Mouse (Mus musculus) adrenal gland (tissue): ENCODE measurements at regions not wholly inside any gene's neighbourhood (a gene's known extent, or its start where the extent isn't known, plus 50 kb on each side); places are given as distances from the start of the nearest gene placed in this dataset.

Experiments
- intact Hi-C: fragments of 180-260 bp; cut with DNase I; formaldehyde crosslinking; loops from one replicate; pipeline ENCODE4 v1.15.1; 2025

DNA sequence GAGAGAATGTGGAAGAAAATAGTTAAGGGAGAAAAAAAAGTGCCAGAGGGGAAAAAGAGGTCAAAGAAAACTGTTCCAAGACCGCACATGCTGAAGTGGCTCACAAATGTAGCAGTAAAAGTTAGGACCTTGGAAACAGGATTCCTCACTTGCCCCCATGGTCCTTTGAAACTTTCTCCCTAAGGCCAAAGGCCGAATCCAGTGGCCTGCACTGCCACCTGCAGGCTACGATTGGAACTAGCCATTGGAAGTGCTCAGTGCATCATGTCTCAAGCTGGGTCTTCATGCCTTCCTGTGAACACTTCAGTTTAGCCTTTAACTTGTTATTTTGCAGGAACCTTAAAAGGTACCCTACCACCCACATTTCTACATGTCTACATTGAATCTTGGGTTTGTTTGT lies 56.3 kb upstream of the Mctp2 start:
- intact Hi-C loops, result loop anchor here (5.0 kb wide), 1 partner anchor 120 kb away; no protein-coding TSS in a partner anchor

DNA sequence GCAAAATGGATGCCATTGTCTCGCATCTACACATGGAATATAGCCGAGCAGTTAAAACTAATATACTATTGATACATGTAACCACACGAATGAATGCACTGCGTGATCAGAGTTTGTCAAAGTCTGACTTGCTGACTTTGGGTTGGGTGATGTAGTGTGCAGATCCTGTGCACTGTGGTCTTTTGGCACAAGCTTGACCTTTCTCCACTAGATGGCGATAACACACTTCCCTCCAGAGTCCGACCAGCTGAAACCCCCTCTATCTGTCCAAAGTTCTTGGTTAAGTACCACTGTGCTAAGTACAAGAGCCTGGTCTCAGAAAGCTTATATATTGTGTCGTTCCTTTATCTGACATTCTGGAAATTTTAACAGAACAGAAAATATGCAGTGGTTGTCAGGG lies 84.9 kb upstream of the Mctp2 start:
- intact Hi-C loops, result no loop called here

DNA sequence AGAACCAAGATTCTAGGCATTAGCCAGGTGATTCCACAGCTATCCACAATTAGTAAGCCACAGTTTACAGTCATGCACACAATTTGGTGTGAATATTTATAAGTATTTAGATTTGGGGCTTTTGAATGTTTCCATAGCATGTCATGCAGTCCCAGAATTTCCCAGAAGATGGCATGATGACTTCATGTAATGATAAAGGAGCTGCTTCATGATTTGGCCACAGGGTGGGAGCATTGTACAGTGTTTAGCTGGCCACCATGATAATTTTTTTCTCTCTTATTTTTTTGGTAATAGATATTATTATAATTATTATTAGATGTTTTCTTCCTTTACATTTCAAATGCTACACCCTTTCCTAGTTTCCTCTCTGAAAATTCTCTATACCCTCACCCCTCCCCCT lies 93.6 kb upstream of the Mctp2 start:
- intact Hi-C loops, result loop anchor here (1.0 to 5.0 kb wide), 4 partner anchors 132 to 1249 kb away; no protein-coding TSS in a partner anchor

DNA sequence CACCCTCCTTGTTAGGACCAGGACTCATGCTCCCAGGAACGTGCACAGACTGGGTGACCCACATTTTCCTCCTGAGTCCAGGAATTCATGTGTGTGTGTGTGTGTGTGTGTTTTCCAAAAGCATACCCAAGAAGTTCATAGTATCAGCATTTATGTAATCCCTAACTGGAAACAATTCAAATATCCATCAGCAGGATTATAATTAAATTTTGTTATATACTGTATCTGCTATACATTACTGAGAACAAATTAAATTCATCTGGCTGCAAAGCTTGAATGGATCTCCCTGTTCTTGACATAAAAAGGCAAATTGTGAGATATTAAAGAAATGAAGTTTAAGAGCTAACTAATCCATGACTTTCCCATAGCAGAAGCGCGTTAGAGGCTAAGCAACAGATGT lies 99.7 kb upstream of the Mctp2 start:
- intact Hi-C loops, result no loop called here

DNA sequence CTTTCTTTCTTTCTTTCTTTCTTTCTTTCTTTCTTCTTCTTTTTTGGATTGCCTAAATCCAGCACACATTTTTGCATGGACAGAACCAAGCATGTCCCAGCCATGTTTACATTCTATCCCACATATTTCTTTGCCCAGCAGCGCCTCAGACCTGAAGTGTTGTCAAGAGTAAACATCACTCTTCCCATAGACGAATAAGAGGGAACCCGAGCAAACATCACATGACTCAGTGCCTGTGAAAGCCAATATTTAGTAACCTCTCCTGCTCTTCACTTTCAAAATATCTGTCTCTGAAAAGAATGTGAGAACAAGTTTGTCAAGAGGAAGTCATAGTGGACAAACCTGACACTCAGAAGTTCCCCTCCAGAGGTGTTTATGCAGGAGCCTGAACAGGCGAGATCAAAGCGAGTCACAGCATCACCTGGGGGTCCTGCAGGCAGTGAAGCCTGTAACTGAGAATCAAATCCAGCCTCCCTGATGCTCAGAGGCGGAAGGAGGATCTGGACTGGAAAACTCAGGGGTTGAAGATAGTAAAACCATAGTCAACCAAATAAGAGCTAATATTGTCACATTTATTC lies 102.1 kb upstream of the Mctp2 start:
- intact Hi-C loops, result no loop called here

DNA sequence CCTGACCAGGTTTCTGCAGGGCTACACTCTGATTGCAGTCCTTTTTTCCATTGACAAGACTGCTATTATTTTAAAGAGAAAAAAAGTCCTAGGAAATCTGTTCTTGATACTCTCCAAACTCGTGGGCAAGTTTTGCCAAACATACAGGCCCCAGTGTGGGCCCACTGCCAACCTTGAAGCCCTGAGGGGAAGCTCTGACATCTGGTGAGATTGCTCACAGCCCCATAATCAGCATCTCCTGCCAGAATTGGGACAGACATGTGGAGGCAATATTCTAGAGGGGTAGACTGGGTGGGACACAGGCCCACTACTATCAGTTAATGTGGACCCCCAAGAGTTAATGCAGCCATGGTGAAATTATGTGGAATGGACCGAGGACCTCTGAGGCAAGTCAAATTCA lies 132.1 kb upstream of the Mctp2 start:
- intact Hi-C loops, result no loop called here

DNA sequence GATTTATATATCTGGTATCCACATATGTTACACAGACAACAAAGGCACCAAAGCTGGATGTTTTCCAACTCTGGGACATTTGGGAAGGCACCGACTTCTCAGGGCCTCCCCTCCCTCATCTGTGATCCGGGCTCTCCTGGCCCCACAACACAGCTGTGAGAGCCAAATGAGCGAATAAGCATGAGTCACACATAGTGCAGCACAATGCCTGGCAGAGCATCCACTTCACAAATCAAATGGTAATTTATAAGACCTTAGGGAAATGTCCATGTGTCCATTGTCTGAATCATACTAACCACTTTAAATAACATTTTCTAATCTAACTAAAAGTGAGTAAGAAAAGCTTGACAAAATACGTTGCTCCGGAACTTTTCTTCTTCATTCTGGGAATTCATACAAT lies 135.6 kb upstream of the Mctp2 start:
- intact Hi-C loops, result no loop called here

DNA sequence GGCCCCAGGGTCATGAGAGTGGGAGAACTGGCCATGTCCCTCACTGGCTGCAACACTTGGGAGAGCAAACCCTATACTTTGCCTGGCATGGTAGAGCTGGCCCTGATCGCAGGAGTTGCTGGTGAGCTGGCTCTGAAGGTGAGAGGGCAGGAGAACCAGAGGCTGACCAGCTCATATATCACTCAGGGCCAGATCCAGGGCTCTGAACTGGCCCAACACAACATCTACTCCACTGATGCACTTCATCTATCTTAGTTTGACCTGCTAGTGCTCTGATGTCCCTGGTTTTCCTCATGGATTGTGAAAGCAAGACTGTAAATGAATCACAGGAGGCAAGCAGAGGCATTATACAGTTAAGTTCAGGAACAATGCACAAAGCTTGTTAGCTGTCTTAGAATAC lies 137.6 kb upstream of the Mctp2 start:
- intact Hi-C loops, result no loop called here

DNA sequence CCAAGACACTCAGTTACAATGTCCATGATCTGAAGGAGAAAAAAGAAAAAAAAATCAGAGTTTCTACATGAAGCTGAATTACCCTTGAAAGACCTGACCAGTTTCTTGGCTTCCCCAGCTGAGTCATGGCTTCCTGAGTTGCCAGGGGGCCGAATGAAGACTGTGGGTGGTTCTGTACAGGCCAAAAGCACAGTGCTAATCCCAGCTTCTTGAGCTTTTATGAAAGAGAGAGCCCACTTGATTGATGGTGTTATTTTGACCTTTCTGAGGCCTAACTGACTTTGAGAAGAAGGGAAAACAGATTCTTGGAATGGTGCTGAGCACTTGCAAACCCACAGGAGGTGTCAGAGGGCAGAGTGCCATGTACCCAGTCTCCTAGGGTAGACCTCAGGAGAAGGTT lies 138.4 kb upstream of the Mctp2 start:
- intact Hi-C loops, result no loop called here

DNA sequence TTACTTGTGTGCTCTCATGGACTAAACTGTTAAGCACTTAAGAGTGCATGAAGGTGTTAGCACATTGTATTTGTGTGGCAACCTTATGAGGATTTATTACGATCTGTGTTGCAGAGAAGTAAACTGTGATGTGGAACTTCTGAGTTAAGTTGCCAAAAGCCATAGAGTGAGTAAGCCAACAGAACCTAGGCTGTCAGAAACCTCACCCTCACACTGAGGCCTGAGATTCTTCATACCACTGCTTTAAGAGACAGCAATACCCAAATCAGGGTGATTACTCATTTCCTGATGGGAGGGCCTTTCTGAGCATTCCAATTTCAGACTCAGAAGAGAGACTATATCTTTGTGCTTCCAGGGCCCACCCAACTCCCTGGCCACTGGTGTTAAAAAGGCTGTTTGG lies 140.5 kb upstream of the Mctp2 start:
- intact Hi-C loops, result no loop called here

DNA sequence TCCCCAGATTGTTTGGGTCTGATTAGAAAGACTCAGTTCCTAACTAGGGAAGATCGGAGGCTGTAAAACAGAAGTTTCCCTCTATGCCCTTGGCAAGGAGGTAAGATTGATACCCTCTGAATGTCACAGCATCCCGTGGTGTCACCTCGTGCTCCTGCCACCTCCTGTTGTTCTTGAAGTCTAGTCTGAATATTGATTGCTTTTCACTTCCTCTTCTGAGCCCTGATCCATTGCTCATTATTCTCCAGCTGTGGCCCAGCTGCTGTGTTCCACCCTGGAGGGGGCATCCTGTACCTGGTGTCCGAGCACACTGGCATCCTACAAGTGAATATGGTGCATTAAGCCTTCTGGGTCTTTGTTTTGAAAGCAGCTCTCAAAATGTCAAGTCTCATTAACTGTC lies 156.6 kb upstream of the Mctp2 start:
- intact Hi-C loops, result no loop called here

DNA sequence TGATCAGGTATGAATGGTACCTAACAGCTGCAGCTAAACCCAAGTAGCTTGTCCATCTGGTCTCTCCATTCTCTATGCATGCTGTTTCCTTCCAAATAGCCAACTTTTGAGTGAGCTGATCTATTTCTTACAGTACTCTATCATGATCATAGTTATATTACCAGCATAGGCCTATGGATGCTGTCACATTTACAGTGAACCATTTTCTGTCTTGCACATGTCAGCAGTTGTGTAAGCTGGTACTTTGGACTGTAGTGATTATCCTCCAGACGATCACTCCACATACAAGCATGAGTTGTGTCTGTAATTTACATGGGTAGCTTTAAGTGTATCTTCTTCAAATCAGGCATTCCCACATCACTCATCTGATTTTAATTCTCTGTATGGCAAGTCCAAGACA lies 158.2 kb upstream of the Mctp2 start:
- intact Hi-C loops, result no loop called here

DNA sequence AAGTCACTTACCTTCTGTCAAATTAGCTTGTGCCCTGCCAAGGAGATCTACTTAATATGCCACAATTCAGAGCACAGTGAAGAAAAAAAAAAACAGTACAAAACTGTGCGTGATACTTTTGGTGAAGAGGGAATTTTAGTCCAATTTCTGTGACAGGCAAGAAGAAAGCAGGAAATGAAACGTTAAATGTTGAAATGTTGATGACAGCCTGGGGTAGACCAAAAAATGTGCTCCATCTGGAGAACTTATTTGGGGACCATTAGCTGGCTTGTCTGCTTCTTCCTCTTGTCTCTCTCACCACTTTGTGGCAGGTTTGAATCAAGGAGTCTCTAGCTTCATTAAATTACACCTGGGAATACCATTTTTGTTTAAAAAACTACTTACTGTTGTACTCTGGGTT lies 163.3 kb upstream of the Mctp2 start:
- intact Hi-C loops, result no loop called here

DNA sequence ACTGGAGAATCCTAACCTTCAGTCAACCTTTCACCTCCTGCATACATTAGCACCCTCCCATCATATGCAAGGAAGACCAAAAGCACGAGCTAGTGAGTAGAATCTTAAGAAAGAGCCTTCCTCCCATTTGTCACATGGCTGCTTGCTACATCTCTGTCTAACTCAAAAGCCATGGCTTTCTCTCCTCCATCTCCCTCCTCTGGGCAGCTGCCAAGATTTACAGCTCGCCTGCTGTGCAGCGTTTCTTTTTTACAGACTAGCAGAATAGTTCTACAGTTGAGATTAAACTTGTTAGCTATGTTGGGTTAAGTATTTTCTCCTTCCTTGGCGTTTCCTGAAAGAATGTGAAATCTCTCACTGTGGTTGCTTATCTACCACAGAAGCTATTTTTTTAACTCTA lies 168.3 kb upstream of the Mctp2 start:
- intact Hi-C loops, result no loop called here

DNA sequence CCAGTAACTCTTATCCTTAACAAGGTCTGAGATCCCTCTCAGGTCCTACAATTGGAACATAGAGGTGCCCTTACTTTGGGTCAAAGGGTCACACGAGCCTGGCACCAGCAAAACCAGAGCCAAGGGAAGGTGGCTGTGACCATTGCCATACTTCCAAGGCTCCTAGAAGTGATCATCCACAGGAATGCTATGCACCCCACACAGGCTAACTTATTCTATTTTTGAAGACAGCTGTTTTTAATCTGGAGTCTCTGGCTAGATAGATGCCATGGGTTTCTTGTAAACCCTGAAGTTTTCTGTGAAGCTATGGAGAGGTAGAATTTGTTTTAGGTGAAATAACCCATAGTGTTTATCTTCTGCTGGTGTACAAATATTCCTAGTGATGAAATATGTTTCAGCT lies 172.5 kb upstream of the Mctp2 start:
- intact Hi-C loops, result no loop called here

DNA sequence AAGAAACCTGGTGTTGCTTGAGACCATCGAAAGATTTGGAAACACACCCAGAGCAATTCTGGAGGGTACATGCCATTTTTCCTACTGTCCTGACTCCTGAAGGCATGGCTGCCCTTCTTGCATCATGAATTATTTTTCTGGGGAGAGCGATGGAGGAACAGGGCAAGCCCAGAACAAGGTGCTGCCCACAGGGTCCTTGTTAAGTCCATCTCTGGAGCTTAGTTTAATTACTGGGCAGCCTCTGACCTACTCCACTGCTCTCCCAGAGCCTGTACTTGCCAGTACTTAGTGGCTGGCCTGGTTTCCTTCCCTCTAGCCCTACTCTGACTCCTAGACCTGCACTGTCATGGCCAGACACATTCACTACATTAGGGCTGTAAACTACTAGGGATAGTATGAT lies 174.9 kb upstream of the Mctp2 start:
- intact Hi-C loops, result no loop called here

DNA sequence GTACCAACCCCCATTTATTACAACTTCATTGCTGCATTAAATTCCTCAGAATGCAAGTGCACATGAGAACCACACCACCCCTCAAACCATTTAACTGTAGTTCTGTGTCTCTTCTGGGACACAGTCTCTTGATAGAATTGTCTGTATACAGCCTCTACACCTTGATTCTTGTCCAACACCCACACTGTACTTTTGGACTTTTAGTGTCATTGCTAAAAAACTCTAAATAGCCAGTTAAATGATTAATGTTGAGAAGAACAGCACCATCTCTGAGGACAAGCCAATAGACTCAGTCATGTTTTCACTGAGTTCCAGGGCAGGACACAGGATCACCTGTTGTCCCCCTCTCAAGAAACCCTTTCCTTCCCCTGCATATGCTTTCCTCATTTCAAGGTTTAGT lies 183.8 kb upstream of the Mctp2 start:
- intact Hi-C loops, result no loop called here

DNA sequence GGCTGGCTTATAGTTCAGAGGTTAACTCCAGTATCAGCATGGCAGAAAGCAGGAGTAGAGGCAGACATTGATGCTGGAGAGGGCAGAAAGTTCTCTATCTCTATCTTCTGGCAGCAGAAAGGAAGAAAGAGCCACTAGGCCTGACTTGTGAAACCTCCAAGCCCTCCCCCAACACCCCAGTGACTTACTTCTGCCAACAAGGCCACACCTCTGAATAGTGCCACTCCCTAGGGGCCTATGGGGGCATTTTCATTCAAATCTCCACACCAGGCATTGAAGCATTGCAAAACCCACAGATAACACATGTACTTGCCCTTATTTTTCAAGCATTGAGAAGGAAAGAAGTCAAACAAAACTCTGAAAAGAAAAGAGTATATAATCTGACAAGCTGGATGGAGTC lies 186.9 kb upstream of the Mctp2 start:
- intact Hi-C loops, result no loop called here

DNA sequence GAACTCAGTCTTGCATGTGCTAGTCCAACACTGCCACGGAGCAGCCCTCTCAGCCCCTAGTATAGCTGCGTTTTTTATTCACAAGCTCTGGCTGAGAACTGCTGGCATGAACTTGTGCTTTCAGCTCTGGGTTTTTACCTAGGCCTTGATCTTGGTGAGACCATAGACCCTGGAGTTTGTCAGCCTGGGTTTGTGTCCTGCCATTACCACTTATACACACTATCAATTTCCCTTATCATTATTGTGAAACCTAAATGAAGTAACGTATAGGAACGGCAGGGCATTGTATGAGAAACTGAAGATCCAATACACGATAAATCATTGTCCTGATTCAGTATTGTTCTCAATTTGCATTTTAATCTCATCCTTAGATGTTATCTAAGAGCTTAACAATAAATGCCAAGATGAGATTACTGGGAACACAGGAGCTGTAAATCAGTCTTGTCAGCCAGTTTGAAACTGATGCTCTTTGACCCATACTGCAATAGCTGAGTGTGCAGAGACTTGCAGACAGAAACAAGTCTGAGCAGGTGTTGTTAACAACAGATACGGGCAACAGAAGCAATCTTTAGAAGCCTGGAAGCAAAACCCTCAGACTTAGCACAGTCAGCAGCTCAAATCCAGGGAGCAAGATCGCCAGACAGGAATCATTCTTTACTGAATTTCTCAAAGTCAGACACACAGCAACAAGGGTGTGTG lies 190.7 kb upstream of the Mctp2 start:
- intact Hi-C loops, result no loop called here

DNA sequence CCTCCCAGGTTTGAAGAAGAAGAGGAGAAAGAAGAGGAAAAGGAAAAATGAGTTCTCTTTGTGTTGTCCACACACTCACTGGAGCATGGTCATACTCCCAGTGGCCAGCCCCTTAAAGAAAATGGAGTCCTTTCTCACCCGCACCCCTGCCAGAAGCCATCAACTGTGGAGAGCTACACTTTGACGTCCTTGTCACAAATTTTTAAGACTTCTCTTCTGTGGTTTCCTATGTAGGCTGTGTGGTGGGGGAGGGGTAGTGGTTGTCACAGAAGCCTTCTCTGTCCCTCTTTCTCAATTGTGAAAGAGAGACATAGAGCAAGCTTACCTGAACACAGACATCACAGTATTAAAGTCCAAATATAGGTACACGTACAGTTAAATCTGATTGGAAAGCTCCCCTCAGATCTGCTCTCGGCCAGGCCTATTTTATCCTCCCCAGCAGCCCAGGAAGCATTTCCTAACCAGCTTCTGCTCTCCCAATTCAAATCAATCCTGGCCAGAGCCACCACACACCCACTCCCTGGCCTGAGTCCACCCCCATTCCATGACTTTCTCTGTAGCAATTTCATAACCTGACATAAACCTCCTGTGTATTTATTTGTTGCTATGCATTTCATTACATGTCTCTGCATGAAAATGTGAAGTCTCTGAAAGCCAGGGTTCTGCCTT lies 192.3 kb upstream of the Mctp2 start:
- intact Hi-C loops, result no loop called here

DNA sequence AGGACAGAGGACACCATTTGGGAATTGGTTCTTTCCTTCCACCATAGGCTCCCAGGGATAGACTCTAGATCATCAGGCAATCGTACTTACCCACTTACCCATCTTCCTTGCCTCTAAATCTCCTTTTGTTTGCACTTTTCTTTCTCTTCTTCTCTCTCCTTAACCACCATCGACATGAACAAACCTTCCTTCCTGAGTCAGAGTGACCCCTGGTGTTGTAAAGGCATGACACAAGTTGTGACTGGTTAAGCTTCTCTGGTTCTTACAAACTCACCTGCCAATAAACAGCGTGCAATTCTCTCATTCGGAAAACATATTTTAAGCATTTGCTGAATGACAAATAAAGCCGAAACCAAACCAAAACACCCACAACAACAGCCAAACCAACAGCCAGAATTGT lies 193.4 kb upstream of the Mctp2 start:
- intact Hi-C loops, result no loop called here

DNA sequence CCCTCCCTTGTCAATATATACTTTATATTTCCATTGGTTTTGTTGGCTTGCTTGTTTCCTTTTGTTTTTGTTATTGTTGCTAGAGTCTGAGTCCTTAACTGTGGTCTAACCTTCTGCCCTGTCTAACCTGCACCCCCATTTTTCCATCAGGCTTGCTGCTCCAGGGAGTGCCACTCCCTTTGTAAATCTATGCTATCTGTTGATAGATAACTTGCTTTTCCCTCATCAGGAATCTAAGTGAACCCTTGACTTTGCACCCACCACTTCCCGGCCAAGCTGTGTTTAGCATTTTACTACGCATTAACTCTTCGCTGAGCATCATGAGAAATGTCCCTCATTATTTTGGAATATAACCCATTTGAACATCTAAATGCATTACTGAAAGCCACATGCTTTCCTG lies 193.8 kb upstream of the Mctp2 start:
- intact Hi-C loops, result no loop called here

DNA sequence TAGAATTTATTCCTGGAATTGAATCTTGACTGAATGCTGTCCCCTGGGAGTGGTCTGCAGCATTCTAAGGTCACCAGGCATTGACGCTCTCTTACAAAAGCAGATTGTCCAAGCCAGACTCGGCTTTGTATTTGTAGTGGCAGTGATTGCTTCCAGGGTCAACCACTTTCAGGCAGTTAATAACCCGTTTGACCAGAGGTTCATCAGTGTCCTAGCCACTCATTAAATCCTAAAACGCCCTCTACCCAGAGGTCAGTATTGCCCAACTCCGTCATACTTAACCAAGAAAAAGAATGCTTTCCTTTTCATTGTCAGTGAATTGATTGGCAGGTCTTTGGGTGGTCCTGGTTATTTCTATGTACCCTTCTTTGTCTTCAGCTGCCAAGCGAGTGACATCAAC lies 194.6 kb upstream of the Mctp2 start:
- intact Hi-C loops, result no loop called here
